Mouse (Mus musculus): ENCODE measurements around the gene Adrb1. TPM values are rescaled to one million over a fixed set of nuclear protein-coding genes. Genes with fewer than 3 reads are reported as not detected.

Gene Adrb1
- total and polyA plus RNA-seq, 3 experiments = not detected

GRCm38 (mm10) chr19:56679992-56680391, 42.0 kb upstream of the Adrb1 start:
- Histone ChIP-seq H3K4me1 (ENCODE audit: control insufficient read depth in 1 of 2, insufficient read depth in 2 of 2, low read length in 2 of 2) (peaks cover 0 to 4% of the 10 kb centered on the region in 2 experiments; a peak in 2 of 4 replicates), H3K4me3 (ENCODE audit: control insufficient read depth in 1 of 2, insufficient read depth in 1 of 2, low read depth in 2 of 2, low read length in 2 of 2) (no peak overlapping the region), H3K9me3 (replicated peaks; ENCODE audit: insufficient read depth, low read length) (no peaks in the 10 kb centered on the region), H3K36me3 (ENCODE audit: control insufficient read depth in 1 of 2, insufficient read depth in 2 of 2, low read length in 2 of 2) (no peaks in the 10 kb centered on the region), H3K9ac (ENCODE audit: control insufficient read depth, low read depth, low read length, poor library complexity, severe bottlenecking) (no peak overlapping the region), H3K27ac (ENCODE audit: control insufficient read depth, low read depth, low read length) (no peak overlapping the region), H3K27me3 (ENCODE audit: control insufficient read depth in 1 of 2, insufficient read depth in 2 of 2, low read length in 2 of 2) (peaks cover 3 to 10% of the 10 kb centered on the region in 2 experiments), H3K79me2 (ENCODE audit: control insufficient read depth, insufficient read depth, low read length, poor library complexity) (no peaks in the 10 kb centered on the region)
- DNase-seq (ENCODE audit: low read depth, low spot score) = no peak
- TF ChIP-seq MYC (IDR thresholded peaks at IDR 0.05; ENCODE audit: low read depth, low read length) (no peak), ELF1 (IDR thresholded peaks at IDR 0.05; ENCODE audit: low read depth, low read length) (no peak)

GRCm38 (mm10) chr19:56682297-56682696, 39.7 kb upstream of the Adrb1 start:
- Histone ChIP-seq H3K9ac (ENCODE audit: control insufficient read depth, low read depth, low read length, poor library complexity, severe bottlenecking) (no peak overlapping the region), H3K4me3 (ENCODE audit: control insufficient read depth in 1 of 2, insufficient read depth in 1 of 2, low read depth in 2 of 2, low read length in 2 of 2) (no peak overlapping the region), H3K9me3 (replicated peaks; ENCODE audit: insufficient read depth, low read length) (no peaks in the 10 kb centered on the region), H3K27ac (ENCODE audit: control insufficient read depth, low read depth, low read length) (no peak overlapping the region), H3K4me1 (ENCODE audit: control insufficient read depth in 1 of 2, insufficient read depth in 2 of 2, low read length in 2 of 2) (peaks cover 0 to 4% of the 10 kb centered on the region in 2 experiments; a peak in 2 of 4 replicates), H3K79me2 (ENCODE audit: control insufficient read depth, insufficient read depth, low read length, poor library complexity) (no peaks in the 10 kb centered on the region), H3K27me3 (ENCODE audit: control insufficient read depth in 1 of 2, insufficient read depth in 2 of 2, low read length in 2 of 2) (peaks cover 3 to 8% of the 10 kb centered on the region in 2 experiments; a peak in 2 of 4 replicates), H3K36me3 (ENCODE audit: control insufficient read depth in 1 of 2, insufficient read depth in 2 of 2, low read length in 2 of 2) (no peaks in the 10 kb centered on the region)
- DNase-seq (ENCODE audit: low read depth, low spot score) = no peak
- TF ChIP-seq ZKSCAN1 (IDR thresholded peaks at IDR 0.05; ENCODE audit: low read depth, low read length) (no peak), UBTF (IDR thresholded peaks at IDR 0.05; ENCODE audit: borderline replicate concordance, insufficient read depth, low read depth, low read length) (no peak), NELFE (IDR thresholded peaks at IDR 0.05; ENCODE audit: low read depth, low read length) (no peak), CHD2 (IDR thresholded peaks at IDR 0.05; ENCODE audit: low read length) (no peak), GATA1 (IDR thresholded peaks at IDR 0.05; ENCODE audit: low read depth, low read length) (no peak), GABPA (IDR thresholded peaks at IDR 0.05; ENCODE audit: low read depth, low read length) (no peak), POLR2AphosphoS2 (IDR thresholded peaks at IDR 0.05; ENCODE audit: low read length) (no peak), MAX (IDR thresholded peaks at IDR 0.05; ENCODE audit: low read length) (no peak), MEF2A (IDR thresholded peaks at IDR 0.05; ENCODE audit: extremely low read depth, insufficient replicate concordance, low read depth, low read length, poor library complexity, severe bottlenecking) (no peak), RCOR1 (IDR thresholded peaks at IDR 0.05; ENCODE audit: low read depth, low read length) (no peak), TCF12 (IDR thresholded peaks at IDR 0.05; ENCODE audit: low read depth, low read length) (no peak), MXI1 (IDR thresholded peaks at IDR 0.05; ENCODE audit: low read depth, low read length) (no peak), ZNF384 (IDR thresholded peaks at IDR 0.05; ENCODE audit: low read depth, low read length) (no peak), POLR2A (IDR thresholded peaks at IDR 0.05; ENCODE audit: control insufficient read depth in 1 of 2, insufficient read depth in 1 of 2, low read depth in 1 of 2, low read length in 2 of 2, poor library complexity in 1 of 2) (no peak)

Data from MEL (cell line).